Mouse (Mus musculus) megakaryocyte progenitor cell, adult 5-6 weeks (primary cell): ENCODE results near the gene Lmln. TPM values are rescaled to one million over a fixed set of nuclear protein-coding genes. Genes with fewer than 3 reads are reported as not detected.
A peak's percentile ranks its signal among the peaks of the same experiment; 100 is the strongest.
"Not testable (repeated sequence)": the region's sequence is repeated elsewhere in the genome, so short reads cannot be mapped to it uniquely, and the experiment has no call there.

Experiments used
- ATAC-seq: replicated peaks from 2 replicates; pipeline ENCODE4 v1.8.0; 2016; ENCODE audit warnings: mild to moderate bottlenecking, moderate TSS enrichment, inconsistent platforms; ENCODE audit not compliant: poor library complexity
- total RNA-seq, 2 experiments: library from RNA; stranded (forward) in 1 of 2; stranded (reverse) in 1 of 2; fragments of 157-497, 149-512 nt in 1 of 2; fragments of 200-1000 nt in 1 of 2; gene quantifications; 2 replicates each; pipeline versions ENCODE4 v1.2.3 to v1.2.4; 2015 to 2017

Gene Lmln
- total RNA-seq, 2 experiments from 2014 or later = 1.4 to 4.6 TPM

- ATAC-seq = peak; percentile 54
These were observed 61.9 kb downstream of the Lmln start for GRCm38 (mm10) chr16:33123938-33124820.

GRCm38 (mm10) chr16:33127052-33127451 is 64.7 kb downstream of the Lmln start:
- no peak for ATAC-seq

DNA sequence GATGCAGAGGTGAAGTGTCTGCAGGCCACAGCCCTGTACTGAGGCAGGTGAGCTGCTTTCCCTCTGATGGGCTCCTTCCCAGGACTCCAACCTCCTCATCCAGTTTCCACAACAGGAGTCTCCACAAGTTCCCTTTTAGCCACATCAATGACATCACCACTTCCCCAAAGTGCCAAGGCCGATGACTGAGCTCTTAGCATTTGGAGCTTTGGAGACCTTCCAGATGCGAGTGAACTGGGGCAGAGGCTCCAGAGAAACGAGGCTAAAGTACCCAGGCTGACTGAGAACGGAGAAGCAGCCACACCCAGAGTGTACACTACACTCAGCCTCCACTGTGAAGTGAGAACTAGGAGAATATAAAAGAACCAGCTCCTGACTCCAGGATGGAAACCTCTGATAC is 68.4 kb downstream of the Lmln start:
- peak; percentile 54 for ATAC-seq

GRCm38 (mm10) chr16:33133186-33133585 is 70.9 kb downstream of the Lmln start:
- no peak for ATAC-seq

DNA sequence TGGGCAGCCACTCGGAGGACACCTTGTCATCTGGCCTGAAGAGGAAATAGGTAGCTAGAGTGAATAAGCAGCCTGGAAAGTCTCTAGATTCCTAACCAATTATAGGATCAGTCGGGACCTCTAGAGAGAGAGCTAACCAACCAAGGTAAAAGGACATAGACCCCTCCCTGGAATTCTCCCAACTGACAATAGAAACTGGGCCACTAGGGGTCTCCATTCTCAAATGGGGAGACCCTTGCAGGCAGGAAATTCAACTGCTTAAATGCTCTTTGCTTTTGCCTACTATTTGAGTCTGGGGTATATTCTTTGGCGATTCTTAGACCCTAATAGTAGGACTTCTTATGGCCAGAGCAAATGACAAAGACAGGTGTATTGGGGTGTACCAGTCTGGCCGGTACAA is 72.8 kb downstream of the Lmln start:
- ATAC-seq = no peak

- not testable (repeated sequence) for ATAC-seq
These were observed 76.7 kb downstream of the Lmln start for GRCm38 (mm10) chr16:33139061-33139460.

- no peak for ATAC-seq
These were observed 79.5 kb downstream of the Lmln start for GRCm38 (mm10) chr16:33141758-33142280.

DNA sequence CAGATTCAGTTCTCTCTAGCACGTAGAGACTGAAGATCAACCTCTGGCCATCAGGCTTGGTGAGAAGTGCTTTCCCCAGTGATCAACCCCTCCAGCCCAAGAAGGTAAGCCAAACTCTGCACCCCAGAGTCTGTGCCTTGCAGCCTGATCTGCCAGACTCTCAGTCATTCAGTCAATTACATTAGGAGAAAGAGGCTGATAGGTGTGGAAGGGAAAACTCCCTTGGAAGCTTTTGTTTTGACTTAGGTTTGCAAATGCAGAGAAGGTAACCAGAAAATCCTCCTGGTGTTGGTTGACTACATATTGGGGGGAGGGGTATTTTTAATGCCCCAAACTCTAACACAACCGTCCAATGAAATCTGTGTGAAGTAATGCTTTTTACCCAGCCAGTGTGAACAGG is 81.1 kb downstream of the Lmln start:
- no peak for ATAC-seq

- no peak for ATAC-seq
These were observed 83.9 kb downstream of the Lmln start for GRCm38 (mm10) chr16:33146185-33146584.

- ATAC-seq = no peak
These were observed 85.8 kb downstream of the Lmln start for GRCm38 (mm10) chr16:33148135-33148534.

- ATAC-seq = not testable (repeated sequence)
These were observed 88.6 kb downstream of the Lmln start for GRCm38 (mm10) chr16:33150875-33151274.

- 0 out of 2 replicates have a peak, but pooled peaks have one; percentile 26 for ATAC-seq
These were observed 89.2 kb downstream of the Lmln start for GRCm38 (mm10) chr16:33151558-33151957.

DNA sequence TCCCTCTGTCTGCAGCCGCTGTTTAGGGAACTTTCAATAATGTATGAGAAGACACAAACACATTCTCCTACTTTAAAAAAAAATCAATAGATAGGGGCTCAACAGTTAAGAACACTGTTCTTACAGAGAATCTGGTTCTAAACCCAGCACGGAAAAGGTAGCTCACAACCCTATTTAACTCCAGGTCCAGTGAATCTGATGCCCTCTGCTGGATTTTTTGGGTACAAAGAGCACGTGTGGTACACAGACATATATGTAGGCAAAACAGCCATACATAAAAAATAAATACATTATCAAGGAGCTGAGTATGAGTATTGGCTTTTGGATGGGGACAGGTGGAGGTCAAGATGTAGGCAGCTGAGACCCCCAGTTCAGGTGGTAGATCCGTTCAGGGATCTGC is 92.7 kb downstream of the Lmln start:
- ATAC-seq = peak; percentile 70

- no peak for ATAC-seq
These were observed 95.7 kb downstream of the Lmln start for GRCm38 (mm10) chr16:33158006-33158405.

GRCm38 (mm10) chr16:33158590-33159071 is 96.3 kb downstream of the Lmln start:
- ATAC-seq = peak; percentile 58

DNA sequence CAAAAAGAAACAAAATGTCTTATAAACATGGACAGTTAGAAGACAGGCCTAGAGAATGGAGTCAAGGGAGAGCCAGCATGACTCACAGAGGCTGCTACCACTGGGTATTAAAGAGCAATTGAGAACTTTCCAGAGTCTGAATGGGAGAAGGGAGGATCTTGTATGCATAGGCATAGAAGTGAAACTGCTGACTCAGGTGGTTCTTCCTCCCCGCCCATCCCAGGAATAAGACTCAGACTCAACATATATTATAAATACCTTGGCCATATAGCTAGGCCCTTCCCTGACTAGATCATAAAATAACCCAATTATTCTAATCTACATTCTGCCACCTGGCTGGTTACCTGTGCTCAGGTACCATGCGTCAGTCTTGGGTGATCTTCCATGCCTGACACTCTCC is 97.0 kb downstream of the Lmln start:
- no peak for ATAC-seq

GRCm38 (mm10) chr16:33163330-33164090 is 101.2 kb downstream of the Lmln start:
- no peak for ATAC-seq

DNA sequence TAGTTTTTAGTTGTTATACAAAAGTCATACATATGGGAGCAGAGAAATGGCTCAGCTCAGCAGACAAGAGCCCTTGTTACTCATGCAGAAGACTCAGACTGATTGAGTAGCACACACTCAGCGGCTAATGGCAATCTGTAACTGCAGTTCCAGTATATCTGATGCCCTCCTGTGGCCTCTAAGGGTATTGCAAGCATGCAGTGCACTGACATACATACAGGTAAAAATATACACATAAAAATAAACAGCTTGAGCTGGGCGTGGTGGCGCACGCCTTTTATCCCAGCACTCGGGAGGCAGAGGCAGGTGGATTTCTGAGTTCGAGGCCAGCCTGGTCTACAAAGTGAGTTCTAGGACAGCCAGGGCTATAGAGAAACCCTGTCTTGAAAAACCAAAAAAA is 104.0 kb downstream of the Lmln start:
- ATAC-seq = peak; percentile 91

GRCm38 (mm10) chr16:33167537-33167936 is 105.2 kb downstream of the Lmln start:
- ATAC-seq = no peak

- no peak for ATAC-seq
These were observed 107.2 kb downstream of the Lmln start for GRCm38 (mm10) chr16:33169471-33170034.
